Mouse (Mus musculus): ENCODE data around the gene Gjc3. TPM values are rescaled to one million over a fixed set of nuclear protein-coding genes. Genes with fewer than 3 reads are reported as not detected.

Gene Gjc3
- total and polyA plus RNA-seq, 3 experiments, result not detected

DNA sequence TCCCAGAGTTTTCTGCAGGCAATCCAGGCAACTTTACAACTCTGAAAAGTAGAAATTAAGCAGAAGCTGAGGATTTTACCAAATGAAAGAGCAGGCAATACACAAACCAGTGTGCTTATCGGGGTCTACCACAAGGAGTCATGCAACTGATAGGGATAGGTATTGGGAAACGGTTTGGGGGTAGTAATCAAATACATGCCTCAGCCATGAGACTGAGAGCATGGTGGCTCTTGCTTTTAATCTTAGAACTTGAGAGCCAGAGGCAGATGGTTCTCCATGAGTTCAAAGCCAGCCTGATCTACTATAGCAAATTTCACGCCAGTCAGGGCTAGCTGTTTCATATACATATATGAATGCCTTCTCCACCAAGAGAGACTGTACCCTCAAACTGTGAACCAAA, 6.5 kb downstream of the Gjc3 start:
- H3K4me1 ChIP-seq (ENCODE audit: control insufficient read depth in 1 of 2, insufficient read depth in 2 of 2), result peaks cover 0 to under 1% of the 10 kb centered on the region in 2 experiments; a peak in 2 of 4 replicates
- H3K9ac ChIP-seq (ENCODE audit: insufficient read depth, low read depth), result no peak overlapping the region
- H3K79me2 ChIP-seq (replicated peaks; ENCODE audit: control insufficient read depth, extremely low read depth, insufficient read depth, poor library complexity, severe bottlenecking), result no peaks in the 10 kb centered on the region
- peaks cover 3% of the 10 kb centered on the region for H3K9me3 ChIP-seq (replicated peaks; ENCODE audit: low read length)
- no peak for DNase-seq (ENCODE audit: extremely low read depth)
- dilution Hi-C loops (cut with MboI; ENCODE audit: extremely low pct_ligation_motif_present, extremely low pct_unique_long_range_greater_than_20kb, low sequenced_read_pairs) (no loop called here), in situ Hi-C loops (cut with MboI; ENCODE audit: low pct_ligation_motif_present, low pct_unique_long_range_greater_than_20kb, low sequenced_read_pairs) (loop anchor here (10.0 kb wide), 1 partner anchor 162 kb away; no protein-coding TSS in a partner anchor)
- H3K27ac ChIP-seq (ENCODE audit: insufficient read depth, low read depth), result no peak overlapping the region
- H3K27me3 ChIP-seq (replicated peaks), result peaks cover 11% of the 10 kb centered on the region
- H3K4me2 ChIP-seq (ENCODE audit: insufficient read depth, low read depth, poor library complexity, severe bottlenecking), result no peak overlapping the region
- no peaks in the 10 kb centered on the region for H3K36me3 ChIP-seq (replicated peaks in 1 of 2; ENCODE audit: control insufficient read depth in 1 of 2, insufficient read depth in 1 of 2, low read length in 1 of 2)
- no peak for TF ChIP-seq POLR2AphosphoS2 (IDR thresholded peaks at IDR 0.05; ENCODE audit: low read depth, low read length)
- TF ChIP-seq ETS1 (conservative IDR thresholded peaks at IDR 0.05; ENCODE audit: low read depth, low read length), result no peak
- TF ChIP-seq BHLHE40 (IDR thresholded peaks at IDR 0.05; ENCODE audit: low read depth, low read length), result no peak
- no peak for TF ChIP-seq ZNF384 (IDR thresholded peaks at IDR 0.05; ENCODE audit: low read depth, low read length)
- no peak for TF ChIP-seq MYC (IDR thresholded peaks at IDR 0.05; ENCODE audit: low read depth, low read length)
- TF ChIP-seq JUND (conservative IDR thresholded peaks at IDR 0.05; ENCODE audit: low read depth, low read length), result no peak
- no peak overlapping the region for H3K4me3 ChIP-seq (replicated peaks in 1 of 3; ENCODE audit: low read depth in 2 of 3, low read length in 2 of 3, poor library complexity in 1 of 3)

DNA sequence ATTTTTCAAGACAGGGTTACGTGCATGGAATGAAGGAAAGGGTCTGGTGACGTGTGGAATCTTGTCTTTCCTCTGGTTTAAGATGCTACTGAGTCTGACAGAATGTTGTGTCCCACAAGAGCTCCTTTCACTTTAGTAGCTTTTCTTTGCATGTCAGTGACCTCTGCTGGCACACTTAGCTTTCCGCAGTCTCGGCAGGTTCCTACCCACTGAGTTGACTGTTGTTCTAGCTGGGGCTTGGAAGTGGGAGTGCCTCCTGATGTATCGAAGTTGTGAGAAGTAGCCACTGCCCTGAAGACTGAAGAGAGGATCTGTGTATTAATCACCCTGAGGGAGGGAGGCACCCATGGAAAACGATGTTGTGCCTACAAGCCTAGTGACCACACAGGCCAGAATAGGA, 11.7 kb downstream of the Gjc3 start:
- H3K4me1 ChIP-seq (ENCODE audit: control insufficient read depth in 1 of 2, insufficient read depth in 2 of 2), result peaks cover 2 to 15% of the 10 kb centered on the region in 2 experiments; a peak in 2 of 4 replicates
- H3K4me2 ChIP-seq (ENCODE audit: insufficient read depth, low read depth, poor library complexity, severe bottlenecking), result no peak overlapping the region
- no peak overlapping the region for H3K4me3 ChIP-seq (replicated peaks in 1 of 3; ENCODE audit: low read depth in 2 of 3, low read length in 2 of 3, poor library complexity in 1 of 3)
- H3K9ac ChIP-seq (ENCODE audit: insufficient read depth, low read depth), result no peak overlapping the region
- peak; percentile 32 for DNase-seq (ENCODE audit: extremely low read depth)
- H3K36me3 ChIP-seq (replicated peaks in 1 of 2; ENCODE audit: control insufficient read depth in 1 of 2, insufficient read depth in 1 of 2, low read length in 1 of 2), result no peaks in the 10 kb centered on the region
- dilution Hi-C loops (cut with MboI; ENCODE audit: extremely low pct_ligation_motif_present, extremely low pct_unique_long_range_greater_than_20kb, low sequenced_read_pairs) (no loop called here), in situ Hi-C loops (cut with MboI; ENCODE audit: low pct_ligation_motif_present, low pct_unique_long_range_greater_than_20kb, low sequenced_read_pairs) (loop anchor here (10.0 kb wide), 1 partner anchor 156 kb away; no protein-coding TSS in a partner anchor)
- H3K9me3 ChIP-seq (replicated peaks; ENCODE audit: low read length), result no peaks in the 10 kb centered on the region
- H3K27me3 ChIP-seq (replicated peaks), result no peaks in the 10 kb centered on the region
- H3K79me2 ChIP-seq (replicated peaks; ENCODE audit: control insufficient read depth, extremely low read depth, insufficient read depth, poor library complexity, severe bottlenecking), result no peaks in the 10 kb centered on the region
- TF ChIP-seq SMC3 (IDR thresholded peaks at IDR 0.05; ENCODE audit: low read depth, low read length) (peak; percentile 76), USF2 (conservative IDR thresholded peaks at IDR 0.05; ENCODE audit: low read depth, low read length) (no peak), ZC3H11A (IDR thresholded peaks at IDR 0.05; ENCODE audit: low read depth, low read length) (peak; percentile 24; the same call in 1 of the 2 replicates), CTCF (conservative IDR thresholded peaks at IDR 0.05 in 1 of 2, IDR thresholded peaks at IDR 0.05 in 1 of 2; ENCODE audit: low read depth in 2 of 2, low read length in 2 of 2) (peak in 1 of 2 experiments; percentile 87; a peak in 2 of 4 replicates), E2F4 (IDR thresholded peaks at IDR 0.05; ENCODE audit: insufficient replicate concordance, low read depth, low read length) (no peak), RAD21 (IDR thresholded peaks at IDR 0.05; ENCODE audit: low read depth, low read length) (peak; percentile 84)
- H3K27ac ChIP-seq (ENCODE audit: insufficient read depth, low read depth), result no peak overlapping the region

DNA sequence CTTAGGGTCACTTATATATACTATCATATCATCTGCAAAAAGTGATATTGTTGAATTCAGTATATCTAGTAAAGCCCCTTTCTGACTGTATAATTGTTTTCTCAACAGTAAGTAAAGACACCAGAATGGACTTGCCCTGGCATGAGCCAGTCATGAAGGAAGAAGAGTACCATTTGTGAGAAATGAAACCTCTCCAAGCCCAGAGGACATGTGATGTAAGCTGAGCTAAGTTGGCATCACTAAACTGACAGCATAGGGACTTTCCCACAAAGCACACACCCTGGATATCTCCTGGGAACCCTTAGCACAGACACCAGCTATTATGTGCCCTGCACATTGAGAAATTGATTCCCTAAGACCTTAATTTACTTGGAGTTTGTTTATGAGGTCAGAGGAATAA, 15.6 kb downstream of the Gjc3 start:
- Histone ChIP-seq H3K36me3 (replicated peaks in 1 of 2; ENCODE audit: control insufficient read depth in 1 of 2, insufficient read depth in 1 of 2, low read length in 1 of 2) (no peaks in the 10 kb centered on the region), H3K79me2 (replicated peaks; ENCODE audit: control insufficient read depth, extremely low read depth, insufficient read depth, poor library complexity, severe bottlenecking) (no peaks in the 10 kb centered on the region), H3K9me3 (replicated peaks; ENCODE audit: low read length) (no peaks in the 10 kb centered on the region), H3K9ac (ENCODE audit: insufficient read depth, low read depth) (no peak overlapping the region), H3K4me2 (ENCODE audit: insufficient read depth, low read depth, poor library complexity, severe bottlenecking) (no peak overlapping the region), H3K4me1 (ENCODE audit: control insufficient read depth in 1 of 2, insufficient read depth in 2 of 2) (peaks cover 2 to 15% of the 10 kb centered on the region in 2 experiments; a peak in 2 of 4 replicates), H3K27me3 (replicated peaks) (peaks cover 2% of the 10 kb centered on the region), H3K27ac (ENCODE audit: insufficient read depth, low read depth) (no peak overlapping the region), H3K4me3 (replicated peaks in 1 of 3; ENCODE audit: low read depth in 2 of 3, low read length in 2 of 3, poor library complexity in 1 of 3) (no peak overlapping the region)
- dilution Hi-C loops (cut with MboI; ENCODE audit: extremely low pct_ligation_motif_present, extremely low pct_unique_long_range_greater_than_20kb, low sequenced_read_pairs) (no loop called here), in situ Hi-C loops (cut with MboI; ENCODE audit: low pct_ligation_motif_present, low pct_unique_long_range_greater_than_20kb, low sequenced_read_pairs) (no loop called here)
- peak; percentile 65 for DNase-seq (ENCODE audit: extremely low read depth)
- TF ChIP-seq POLR2A (IDR thresholded peaks at IDR 0.05; ENCODE audit: low read depth, low read length), result no peak
- peak; percentile 52; the same call in 1 of the 2 replicates for TF ChIP-seq ETS1 (conservative IDR thresholded peaks at IDR 0.05; ENCODE audit: low read depth, low read length)
- peak; percentile 63; the same call in 1 of the 2 replicates for TF ChIP-seq IRF4 (IDR thresholded peaks at IDR 0.05; ENCODE audit: low read depth, low read length)
- TF ChIP-seq MAX (IDR thresholded peaks at IDR 0.05; ENCODE audit: low read length), result peak; percentile 57; the same call in 1 of the 2 replicates
- 0 out of 2 replicates have a peak, but pooled peaks have one; percentile 25 for TF ChIP-seq MEF2A (IDR thresholded peaks at IDR 0.05; ENCODE audit: borderline replicate concordance, low read depth, low read length)
- no peak for TF ChIP-seq ZNF384 (IDR thresholded peaks at IDR 0.05; ENCODE audit: low read depth, low read length)
- no peak for TF ChIP-seq SIN3A (IDR thresholded peaks at IDR 0.05; ENCODE audit: low read length)
- TF ChIP-seq ELF1 (IDR thresholded peaks at IDR 0.05; ENCODE audit: low read depth, low read length), result no peak
- no peak for TF ChIP-seq USF1 (IDR thresholded peaks at IDR 0.05; ENCODE audit: low read depth, low read length)
- peak; percentile 32; the same call in 1 of the 2 replicates for TF ChIP-seq MXI1 (IDR thresholded peaks at IDR 0.05; ENCODE audit: low read depth, low read length)
- TF ChIP-seq UBTF (IDR thresholded peaks at IDR 0.05; ENCODE audit: low read depth, low read length), result no peak
- no peak for TF ChIP-seq PAX5 (IDR thresholded peaks at IDR 0.05; ENCODE audit: low read length)
- no peak for TF ChIP-seq MAZ (IDR thresholded peaks at IDR 0.05; ENCODE audit: low read depth, low read length)
- TF ChIP-seq TCF12 (IDR thresholded peaks at IDR 0.05; ENCODE audit: low read depth, low read length), result peak; percentile 22; the same call in 1 of the 2 replicates
- TF ChIP-seq JUN (IDR thresholded peaks at IDR 0.05; ENCODE audit: insufficient read depth, low read depth, low read length), result no peak
- TF ChIP-seq CTCF (conservative IDR thresholded peaks at IDR 0.05 in 1 of 2, IDR thresholded peaks at IDR 0.05 in 1 of 2; ENCODE audit: low read depth in 2 of 2, low read length in 2 of 2), result no peak
- TF ChIP-seq TBP (conservative IDR thresholded peaks at IDR 0.05; ENCODE audit: low read depth, low read length), result no peak

Measured in CH12.LX (cell line).